Mouse (Mus musculus) mouse embryonic stem cell (cell line): Measurements from ENCODE around the gene Hilpda.

ENCODE experiments used
- in situ Hi-C, 2 experiments: fragments of 300-500 bp; cut with MboI; formaldehyde crosslinking; loops; 1 replicate in 1 of 2; 3 replicates in 1 of 2; pipeline ENCODE4 v1.14.3; 2019 to 2020; ENCODE audit warnings: low sequenced_read_pairs in 2 of 2, low pct_unique_long_range_greater_than_20kb in 1 of 2, mixed read lengths in 1 of 2; ENCODE audit not compliant: unreplicated experiment in 1 of 2

Hilpda gene

GRCm38 (mm10) chr6:29318879-29319278, 46.6 kb downstream of the Hilpda start, which contains the start of gene Fam71f1:
Fam71f1 (plus strand) TSS chr6:29319140.
- in situ Hi-C loops, result no loop called here

- in situ Hi-C loops, result no loop called here
These were observed 49.3 kb downstream of the Hilpda start for GRCm38 (mm10) chr6:29321586-29321985.

- in situ Hi-C loops, result no loop called here
These were observed 49.9 kb downstream of the Hilpda start for GRCm38 (mm10) chr6:29322147-29322546.

- in situ Hi-C loops, result no loop called here
These were observed 50.4 kb downstream of the Hilpda start for GRCm38 (mm10) chr6:29322735-29323134.
